Mouse (Mus musculus): Measurements from ENCODE around the gene Hoxb4.

Gene Hoxb4

GRCm38 (mm10) chr11:96317608-96318367, at the start of gene Hoxb4:
Gene Hoxb4 (plus strand): TSS chr11:96318267.
- no peak for ATAC-seq (ENCODE audit: low TSS enrichment)

- no peak for ATAC-seq (ENCODE audit: low TSS enrichment)
Observed at GRCm38 (mm10) chr11:96269869-96270268, 48.2 kb upstream of the Hoxb4 start.

DNA sequence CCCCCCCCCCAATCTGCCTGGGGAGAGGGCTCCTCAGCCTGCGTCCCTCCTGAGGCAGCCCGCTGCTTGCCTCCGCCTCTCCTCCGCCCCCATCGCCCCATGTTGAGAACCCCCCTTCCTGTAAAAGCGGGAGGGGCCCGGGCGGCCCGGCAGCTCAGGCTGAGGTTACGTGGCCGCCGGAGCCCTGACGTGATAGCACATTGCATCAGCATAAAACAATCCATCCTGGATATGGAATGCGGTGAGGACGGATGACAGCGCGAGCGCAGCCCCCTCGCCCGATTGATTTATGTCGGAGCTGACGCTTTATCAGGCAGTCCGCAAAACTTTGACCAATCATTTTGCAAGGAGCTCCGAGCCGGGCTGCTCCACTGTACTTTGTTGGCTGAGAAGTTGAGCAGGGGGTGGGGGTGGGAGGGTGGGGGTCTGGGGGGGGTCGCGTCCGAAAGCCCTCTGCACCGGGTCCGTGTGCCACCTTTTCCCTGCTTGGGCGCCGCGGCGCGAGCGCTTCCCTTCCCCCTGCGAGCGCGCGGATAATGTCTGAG, 47.0 kb upstream of the Hoxb4 start, which contains the start of gene Hoxb9:
Gene Hoxb9 (plus strand): TSS at position 462 of the 545 bp plus-strand sequence.
- no peak for ATAC-seq (ENCODE audit: low TSS enrichment)

- no peak for ATAC-seq (ENCODE audit: low TSS enrichment)
Observed at GRCm38 (mm10) chr11:96271541-96272011, 46.5 kb upstream of the Hoxb4 start.

DNA sequence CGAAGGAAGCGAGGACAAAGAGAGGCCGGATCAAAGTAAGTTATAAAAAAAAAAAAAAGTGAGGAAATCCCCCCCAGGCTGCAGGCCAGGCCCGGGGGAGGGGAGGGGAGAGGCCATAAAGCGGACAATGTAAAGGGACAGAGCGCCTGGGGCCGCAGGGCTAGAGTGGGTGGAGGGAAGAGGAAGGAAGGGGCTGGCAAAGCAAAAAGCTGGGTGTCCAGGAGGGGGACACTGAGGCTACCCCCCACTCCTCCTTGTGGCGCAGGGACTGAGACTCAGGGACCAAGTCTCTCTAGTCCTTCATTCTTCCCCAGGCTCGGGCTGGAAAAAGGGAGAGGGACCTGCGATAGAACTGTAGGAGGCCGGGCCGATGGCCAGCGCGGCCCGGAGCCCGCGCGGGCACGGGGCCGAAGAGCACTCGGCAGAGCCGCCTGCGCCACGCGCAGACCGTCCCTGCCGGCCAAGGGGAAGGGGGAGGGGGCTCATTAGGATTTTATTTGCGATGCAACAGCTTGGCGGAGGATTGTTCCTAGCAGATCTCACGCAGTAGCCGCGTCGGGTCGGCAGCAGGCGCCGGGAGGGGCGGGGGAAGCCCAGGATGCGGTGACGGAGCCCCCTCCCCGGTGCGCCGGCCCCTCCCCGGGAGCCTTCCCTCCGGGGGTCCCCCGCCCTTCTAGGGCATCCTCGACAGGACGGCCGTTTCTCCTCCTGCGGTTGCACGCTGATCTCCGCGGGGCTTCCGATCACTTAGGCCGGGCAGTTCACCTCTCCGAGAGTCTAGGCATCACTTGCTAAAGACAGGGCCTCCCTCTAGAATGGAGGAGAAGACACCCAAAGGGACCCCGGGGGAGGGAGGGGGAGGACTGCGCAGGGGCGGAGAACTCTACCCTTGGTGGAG, 45.8 kb upstream of the Hoxb4 start:
- no peak for ATAC-seq (ENCODE audit: low TSS enrichment)

DNA sequence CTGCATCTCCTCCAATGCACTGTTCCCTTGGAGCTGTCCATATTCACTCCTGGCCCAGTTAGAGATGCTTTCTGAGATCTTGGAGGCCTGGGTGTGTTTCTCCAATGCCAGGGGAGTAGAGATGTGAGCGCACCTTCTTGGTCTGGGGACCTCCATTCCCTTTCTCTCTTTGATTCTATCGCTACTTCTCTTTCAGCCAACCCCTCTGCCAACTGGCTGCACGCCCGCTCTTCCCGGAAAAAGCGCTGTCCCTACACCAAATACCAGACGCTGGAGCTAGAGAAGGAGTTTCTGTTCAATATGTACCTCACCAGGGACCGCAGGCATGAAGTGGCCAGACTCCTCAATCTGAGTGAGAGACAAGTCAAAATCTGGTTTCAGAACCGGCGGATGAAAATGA, 43.6 kb upstream of the Hoxb4 start:
- ATAC-seq (ENCODE audit: low TSS enrichment), result no peak

DNA sequence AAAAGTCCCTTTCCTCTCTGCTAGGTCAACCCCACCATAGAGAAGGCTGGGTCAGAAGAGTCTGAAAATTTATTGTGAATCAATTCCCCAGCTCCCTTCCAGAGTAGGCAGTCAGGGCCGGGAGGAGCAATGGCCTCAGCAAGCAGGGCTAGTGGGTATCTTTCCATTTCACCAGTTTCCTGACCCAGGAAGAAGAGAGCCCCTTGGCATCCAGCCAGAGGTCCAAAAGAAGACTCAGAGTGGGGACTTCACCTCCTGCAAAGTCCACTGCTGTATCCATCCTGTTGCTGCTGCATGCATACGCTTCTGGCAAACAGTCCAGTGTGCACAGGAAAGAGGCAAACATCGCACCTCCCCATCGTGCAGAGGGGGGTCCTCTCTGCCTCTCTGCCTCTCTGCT, 42.2 kb upstream of the Hoxb4 start:
- ATAC-seq (ENCODE audit: low TSS enrichment), result no peak

DNA sequence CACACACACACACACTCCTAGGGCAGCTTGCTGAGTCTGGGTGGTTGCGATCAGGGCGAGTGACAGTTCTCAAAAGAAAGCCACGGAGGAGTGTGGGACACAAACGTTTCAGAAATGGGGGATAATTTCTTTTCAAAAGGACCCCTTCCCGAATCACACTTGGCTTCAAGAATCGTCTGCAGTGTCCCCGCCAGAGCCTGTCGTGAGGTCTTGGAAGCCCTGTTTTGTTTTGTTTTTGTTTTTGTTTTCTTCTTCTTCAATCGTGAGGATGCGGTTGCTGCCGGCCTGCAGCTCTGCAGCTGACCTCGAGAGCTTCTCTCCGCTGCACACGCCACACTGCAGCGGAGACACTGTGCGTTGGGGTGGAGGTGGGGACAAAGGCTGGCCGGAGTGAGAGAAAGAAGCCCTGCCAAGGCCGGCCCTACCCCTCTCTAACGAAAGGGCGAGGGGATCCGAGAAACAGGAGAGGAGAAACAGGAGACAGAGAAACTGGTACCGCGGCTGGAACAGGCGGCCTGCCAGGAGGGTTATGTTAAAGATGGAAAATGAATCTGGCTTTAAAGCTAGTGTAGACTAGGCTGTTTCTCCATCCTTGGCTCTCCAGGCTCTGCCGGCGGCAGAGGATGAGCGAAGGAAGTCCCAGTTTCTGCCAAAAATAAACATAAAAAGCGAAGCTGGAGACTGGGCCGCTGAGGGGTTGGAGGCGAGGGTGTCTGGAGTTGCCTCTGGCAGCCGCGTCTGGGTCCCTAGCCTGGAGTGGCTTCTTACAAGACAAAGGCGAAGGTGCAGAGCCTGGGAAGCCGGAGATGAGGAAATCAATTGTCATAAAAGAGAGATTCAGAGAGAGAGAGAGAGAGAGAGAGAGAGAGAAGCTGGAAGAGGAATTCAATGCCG, 40.7 kb upstream of the Hoxb4 start:
- no peak for ATAC-seq (ENCODE audit: low TSS enrichment)

DNA sequence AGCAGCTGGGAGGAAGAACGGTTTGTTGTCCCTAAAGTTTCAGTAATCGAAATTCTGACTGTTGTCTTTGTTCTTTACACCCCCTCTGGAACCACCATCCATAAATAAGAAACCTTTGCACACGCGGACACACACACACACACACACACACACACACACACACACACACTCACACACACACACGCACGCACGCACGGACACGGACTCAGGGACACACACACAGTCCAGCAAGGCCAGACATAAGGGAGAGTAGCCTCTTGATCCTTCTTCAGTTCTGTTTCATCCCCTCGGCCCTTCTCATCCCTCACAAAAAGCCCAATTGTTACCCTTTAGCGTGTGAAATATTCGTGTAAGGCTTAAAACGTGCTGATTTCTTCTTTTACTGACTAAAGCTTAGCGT, 39.7 kb upstream of the Hoxb4 start:
- ATAC-seq (ENCODE audit: low TSS enrichment), result no peak

GRCm38 (mm10) chr11:96278773-96279172, 39.3 kb upstream of the Hoxb4 start:
- peak; percentile 74; the same call in 1 of the 2 replicates for ATAC-seq (ENCODE audit: low TSS enrichment)

DNA sequence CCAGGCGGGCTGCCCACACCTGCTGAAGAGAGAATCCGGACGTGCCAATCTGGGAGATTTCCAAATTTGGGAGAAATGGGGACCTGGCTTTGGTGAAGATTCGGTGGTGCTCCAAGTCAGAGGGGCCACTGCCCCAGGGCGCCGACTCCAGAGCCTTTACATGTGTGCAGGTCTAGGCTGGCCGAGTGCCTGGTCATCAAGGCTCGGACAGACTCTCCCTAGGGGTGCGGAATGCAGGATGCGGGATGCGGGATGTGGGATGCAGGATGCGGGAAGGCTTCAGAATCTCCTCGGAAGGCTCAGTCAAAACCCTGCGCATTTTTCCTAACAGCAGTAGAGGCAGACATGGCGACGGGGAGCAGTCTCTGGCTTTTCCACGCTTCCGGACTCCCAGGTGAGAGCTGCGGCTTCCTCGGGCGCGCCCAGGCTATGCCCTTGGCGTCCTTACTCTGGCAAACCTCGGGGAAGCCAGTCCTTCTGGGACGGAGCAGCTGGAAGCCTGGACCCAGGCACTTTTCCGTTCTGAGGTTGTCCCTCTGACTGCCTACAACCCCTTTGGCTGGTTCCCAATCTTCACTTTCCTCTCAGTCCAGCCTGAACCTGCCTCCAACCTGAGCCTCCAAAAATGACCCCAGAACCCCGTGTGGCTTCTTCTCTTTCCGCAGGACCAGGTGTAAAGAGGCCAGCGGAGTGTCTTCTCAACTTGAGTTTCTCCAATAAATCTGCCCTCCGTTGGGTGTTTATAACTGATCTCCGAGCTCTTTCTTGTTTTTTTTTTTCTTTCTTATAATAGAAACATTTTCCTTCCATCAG, 38.4 kb upstream of the Hoxb4 start:
- ATAC-seq (ENCODE audit: low TSS enrichment), result no peak

DNA sequence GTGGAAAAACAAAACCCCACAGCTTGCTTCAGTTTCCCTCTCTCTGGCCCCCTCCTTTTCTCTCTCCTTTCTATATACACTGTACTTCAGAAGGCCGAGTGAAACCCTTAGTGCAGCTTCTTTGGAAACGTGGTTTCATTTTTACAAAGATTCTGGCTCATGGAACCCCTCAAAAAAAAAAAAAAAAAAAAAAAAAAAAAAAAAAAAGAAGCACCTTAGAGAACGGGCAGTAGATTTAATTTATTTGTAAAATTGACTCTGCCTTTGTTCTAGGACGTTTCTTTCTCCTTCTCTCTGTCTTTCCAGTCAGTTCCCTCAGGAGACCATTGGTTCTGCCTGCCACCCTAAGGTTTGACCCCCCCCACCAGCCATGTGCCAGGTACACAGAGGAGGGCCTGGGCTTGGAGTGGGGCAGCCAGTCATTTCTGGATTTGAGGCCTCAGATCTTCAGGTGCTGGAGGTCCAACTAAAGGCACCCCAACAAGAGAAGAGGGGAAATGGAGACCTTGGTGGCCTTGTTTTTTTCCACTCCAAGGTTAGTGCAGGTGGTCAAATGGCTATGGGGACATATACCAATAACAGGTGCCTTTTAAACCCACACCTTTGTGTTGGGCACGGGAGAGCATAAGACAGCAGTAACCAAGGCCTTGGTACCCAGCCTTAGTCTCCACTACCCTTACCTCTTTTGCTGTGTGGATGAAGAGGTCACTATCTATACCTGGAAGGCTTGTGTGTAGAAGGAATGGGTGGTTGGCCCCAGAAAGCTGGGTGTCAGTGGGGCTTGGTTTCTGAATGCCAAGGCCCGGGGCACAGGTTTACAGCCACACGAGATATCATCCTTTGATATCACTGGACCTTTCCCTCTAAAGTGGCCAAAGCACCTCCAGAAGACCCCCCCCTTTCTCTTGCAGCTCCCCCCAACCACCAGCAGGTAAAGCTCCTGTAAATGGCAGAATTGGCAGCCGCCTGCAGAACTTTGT, 37.4 kb upstream of the Hoxb4 start:
- no peak for ATAC-seq (ENCODE audit: low TSS enrichment)

DNA sequence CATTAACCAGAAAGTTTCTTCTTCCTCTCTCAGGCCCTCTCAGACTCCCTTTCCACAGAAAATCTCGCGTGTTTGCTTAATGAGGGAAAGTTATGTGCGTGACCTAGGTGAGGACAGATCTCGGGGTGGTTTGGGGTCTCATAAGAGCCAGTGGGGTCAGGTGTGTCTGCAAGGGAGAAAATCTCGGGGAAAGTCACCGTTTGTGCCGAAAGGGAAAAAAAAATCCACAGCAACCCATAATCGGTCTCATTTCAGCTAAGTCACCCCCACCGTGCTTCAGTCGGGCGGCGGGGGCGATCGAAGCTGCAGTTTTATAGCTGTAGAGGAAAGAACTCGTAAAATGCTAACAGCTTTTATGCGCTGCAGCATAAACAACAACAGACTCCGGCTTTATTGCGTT, 36.7 kb upstream of the Hoxb4 start:
- ATAC-seq (ENCODE audit: low TSS enrichment), result no peak

- no peak for ATAC-seq (ENCODE audit: low TSS enrichment)
Observed at GRCm38 (mm10) chr11:96281855-96282570, 36.1 kb upstream of the Hoxb4 start, which contains the start of gene Hoxb8. Gene Hoxb8 (plus strand): TSS chr11:96281905.

DNA sequence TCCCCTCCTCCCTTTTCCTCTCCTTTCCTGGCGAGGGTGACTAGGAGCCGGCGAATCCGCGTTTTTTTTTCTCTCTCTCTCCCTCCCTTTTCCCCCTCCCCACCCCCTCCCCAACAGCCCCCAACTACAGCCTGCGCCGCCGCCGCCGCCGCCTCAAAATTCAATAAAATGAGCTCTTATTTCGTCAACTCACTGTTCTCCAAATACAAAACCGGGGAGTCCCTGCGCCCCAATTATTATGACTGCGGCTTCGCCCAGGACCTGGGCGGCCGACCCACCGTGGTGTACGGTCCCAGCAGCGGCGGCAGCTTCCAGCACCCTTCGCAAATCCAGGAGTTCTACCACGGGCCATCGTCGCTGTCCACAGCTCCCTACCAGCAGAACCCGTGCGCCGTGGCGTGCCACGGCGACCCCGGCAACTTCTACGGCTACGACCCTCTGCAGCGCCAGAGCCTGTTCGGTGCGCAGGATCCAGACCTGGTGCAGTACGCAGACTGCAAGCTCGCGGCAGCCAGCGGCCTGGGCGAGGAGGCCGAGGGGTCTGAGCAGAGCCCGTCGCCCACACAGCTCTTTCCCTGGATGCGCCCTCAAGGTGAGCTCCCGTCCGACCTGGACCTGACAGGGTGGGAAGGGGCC, 35.2 kb upstream of the Hoxb4 start:
- ATAC-seq (ENCODE audit: low TSS enrichment), result no peak

GRCm38 (mm10) chr11:96284041-96284749, 33.9 kb upstream of the Hoxb4 start:
- ATAC-seq (ENCODE audit: low TSS enrichment), result no peak
